Mouse (Mus musculus) B cell, adult 62 days (primary cell): Measurements from ENCODE around the gene 4931428L18Rik. TPM values are rescaled to one million over a fixed set of nuclear protein-coding genes. Genes with fewer than 3 reads are reported as not detected.

Source experiments
- total RNA-seq: library from RNA; stranded (reverse); gene quantifications from 4 replicates; pipeline ENCODE4 v1.2.4, GENCODE M21; 2023

Gene 4931428L18Rik
- total RNA-seq, result not detected in 4 replicates

DNA sequence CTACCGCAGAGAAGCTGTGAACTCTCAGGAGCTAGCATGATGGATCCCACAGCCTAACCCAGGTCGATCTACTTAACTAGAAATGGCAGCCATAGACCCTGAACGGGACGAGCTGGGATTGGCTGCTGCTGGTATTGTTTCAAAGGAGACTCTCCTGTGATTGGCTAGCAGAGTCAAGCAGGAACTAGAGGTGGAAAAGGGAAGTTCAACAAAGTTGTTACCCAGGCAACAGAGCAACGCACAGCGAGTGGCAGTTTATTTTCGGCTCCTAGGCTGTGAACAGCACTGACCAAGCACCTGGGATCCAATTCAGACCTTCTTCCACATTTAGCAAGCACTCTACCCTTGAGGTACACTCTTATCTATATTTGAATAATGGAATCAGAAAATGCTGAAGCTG, at the start of gene 4931428L18Rik, which contains the start of gene Pih1d3:
4931428L18Rik (minus strand) TSS at position 121 of the 400 bp plus-strand sequence.
Pih1d3 (plus strand) TSS at position 275 of the 400 bp plus-strand sequence.

GRCm38 (mm10) chr1:31176101-31176500, 46.4 kb downstream of the 4931428L18Rik start, which contains the start of gene Lgsn:
Gene Lgsn, plus strand, starts transcription at chr1:31176401.

GRCm38 (mm10) chr1:30977868-30978267, 244.6 kb downstream of the 4931428L18Rik start, which contains the start of gene AC153137.1:
Gene AC153137.1, minus strand, starts transcription at chr1:30977968.

Other genes with a start within 250 kb of the 4931428L18Rik start
- gene AC153137.1, start 244.7 kb downstream of the 4931428L18Rik start, total RNA-seq, result not detected in 4 replicates
- gene Lgsn, start 46.3 kb downstream of the 4931428L18Rik start, total RNA-seq, result not detected in 4 replicates
- gene Pih1d3, start 154 bp upstream of the 4931428L18Rik start, total RNA-seq, result not detected in 4 replicates